Mouse (Mus musculus): Measurements from ENCODE around the gene Fat4. TPM values are rescaled to one million over a fixed set of nuclear protein-coding genes. Genes with fewer than 3 reads are reported as not detected.

The Fat4 gene
- polyA plus RNA-seq, 1 experiment = 1.0 TPM

DNA sequence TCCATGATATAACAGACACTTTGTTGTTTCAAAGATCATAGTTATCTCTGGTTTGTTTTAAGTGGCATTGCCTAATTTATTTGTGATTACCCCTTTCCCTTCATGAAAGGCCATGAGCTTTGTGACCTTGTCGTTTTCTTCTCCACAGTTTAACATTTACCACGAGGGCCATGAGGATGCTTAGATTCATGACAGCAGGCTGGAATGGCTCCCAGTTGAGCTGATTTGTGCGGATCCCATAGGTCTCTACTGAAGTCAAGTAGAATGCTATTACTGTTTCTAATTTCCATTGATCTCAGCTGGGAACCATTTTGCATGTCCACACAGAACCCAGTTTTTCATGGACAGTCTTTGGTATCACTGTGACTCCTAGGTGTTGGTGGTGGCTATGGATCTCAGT is 67.5 kb downstream of the Fat4 start:
- no peak for DNase-seq (ENCODE audit: low read depth, low spot score)
- 53% methylated on average over 3 of the region's 3 CpGs for WGBS

DNA sequence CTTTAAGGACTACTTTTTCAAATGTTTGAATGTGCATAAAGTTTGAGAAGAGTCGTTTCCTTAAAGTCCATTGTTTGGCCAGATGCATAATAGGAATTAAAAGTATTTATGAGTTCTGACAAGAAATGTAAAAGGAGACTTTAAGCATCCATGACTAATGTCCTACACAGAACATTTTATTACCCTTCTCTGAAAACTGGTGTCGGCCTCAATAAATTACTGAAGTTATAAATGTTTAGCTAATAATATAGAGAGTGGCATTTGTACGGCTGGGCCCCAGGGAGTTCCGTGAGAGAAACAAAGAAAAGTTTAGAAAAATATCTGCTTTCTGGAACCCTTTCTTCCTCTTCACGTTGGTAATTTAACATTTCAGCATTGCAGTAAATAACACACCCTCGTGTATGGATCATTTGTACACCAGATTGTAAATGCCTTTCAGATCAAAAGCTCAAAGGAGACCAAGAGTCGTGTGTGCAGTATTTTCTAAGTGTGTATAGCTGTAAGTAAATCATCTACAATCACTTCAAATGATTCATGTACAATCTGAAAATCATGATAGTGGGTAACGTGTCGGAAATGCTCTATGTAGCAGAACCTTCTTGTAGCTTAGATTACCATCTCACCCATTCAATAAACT is 69.4 kb downstream of the Fat4 start:
- no peak for DNase-seq (ENCODE audit: low read depth, low spot score)
- 37% methylated on average over 9 of the region's 9 CpGs for WGBS

- no peak for DNase-seq (ENCODE audit: low read depth, low spot score)
- WGBS = 93% methylated on average over 11 of the region's 11 CpGs
Observed at GRCm38 (mm10) chr3:38957186-38957585, 70.4 kb downstream of the Fat4 start.

GRCm38 (mm10) chr3:38962328-38962727 is 75.6 kb downstream of the Fat4 start:
- DNase-seq (ENCODE audit: low read depth, low spot score) = no peak
- 72% methylated on average over 6 of the region's 6 CpGs for WGBS

DNA sequence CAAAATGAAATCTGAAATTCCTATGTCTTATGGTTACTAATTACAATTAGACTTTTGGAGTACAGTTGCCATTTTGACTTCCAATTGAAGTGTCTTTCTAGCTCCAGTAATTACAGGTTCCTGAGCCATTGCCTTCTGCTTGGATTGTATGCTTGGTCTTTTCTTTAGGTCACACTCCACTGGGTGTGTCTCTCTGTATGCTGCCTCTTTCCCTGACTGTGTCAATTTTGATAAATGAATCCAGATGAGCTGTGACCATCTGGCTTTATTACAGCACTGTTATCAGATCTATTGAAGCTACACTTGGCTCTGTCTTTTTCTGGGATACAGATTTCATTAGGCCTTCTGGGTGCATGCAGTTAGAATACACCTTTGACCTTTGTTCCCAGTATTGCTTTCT is 80.7 kb downstream of the Fat4 start:
- no peak for DNase-seq (ENCODE audit: low read depth, low spot score)

GRCm38 (mm10) chr3:38986379-38986778 is 99.6 kb downstream of the Fat4 start:
- no peak for DNase-seq (ENCODE audit: low read depth, low spot score)

DNA sequence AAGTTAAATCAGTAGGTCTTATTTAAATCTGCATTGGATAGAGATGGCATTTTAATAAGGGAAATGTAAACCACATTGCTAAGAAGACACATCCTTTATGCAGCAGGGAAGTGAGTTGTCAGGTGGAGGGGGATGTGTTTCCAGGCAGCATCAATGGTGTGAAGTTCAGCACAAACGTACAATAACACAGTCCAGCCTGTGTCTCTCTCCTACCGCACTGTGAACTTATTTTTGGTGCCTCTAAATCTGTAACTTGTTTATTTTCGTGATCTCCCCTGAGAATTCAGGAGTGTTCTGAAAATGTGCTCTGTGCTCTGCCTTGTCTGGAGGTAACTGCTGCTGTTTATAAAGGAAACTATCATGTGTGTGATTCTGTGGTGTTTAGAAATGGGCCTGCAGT is 102.4 kb downstream of the Fat4 start:
- WGBS = 76% methylated on average over 3 of the region's 3 CpGs

DNA sequence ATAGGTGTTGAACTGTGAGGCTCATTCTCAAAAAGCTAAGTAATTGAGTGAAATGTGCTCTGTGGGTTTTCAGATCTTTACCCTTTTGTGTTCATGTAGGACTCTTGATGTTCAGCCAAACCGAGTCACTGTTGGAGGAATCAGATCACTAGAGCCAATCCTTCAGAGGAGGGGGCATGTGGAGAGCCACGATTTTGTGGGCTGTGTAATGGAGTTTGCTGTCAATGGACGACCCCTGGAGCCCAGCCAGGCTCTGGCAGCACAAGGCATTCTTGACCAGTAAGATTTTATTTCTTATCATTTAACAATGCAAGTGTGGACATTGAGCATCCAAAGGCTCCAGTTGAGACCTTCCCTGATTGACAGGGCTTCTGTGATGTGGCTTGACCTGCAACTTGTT is 113.3 kb downstream of the Fat4 start:
- WGBS = 57% methylated on average over 3 of the region's 3 CpGs

More for the DNA sequence above, 102.4 kb downstream of the Fat4 start:
- DNase-seq (ENCODE audit: low read depth, low spot score) = no peak

DNA sequence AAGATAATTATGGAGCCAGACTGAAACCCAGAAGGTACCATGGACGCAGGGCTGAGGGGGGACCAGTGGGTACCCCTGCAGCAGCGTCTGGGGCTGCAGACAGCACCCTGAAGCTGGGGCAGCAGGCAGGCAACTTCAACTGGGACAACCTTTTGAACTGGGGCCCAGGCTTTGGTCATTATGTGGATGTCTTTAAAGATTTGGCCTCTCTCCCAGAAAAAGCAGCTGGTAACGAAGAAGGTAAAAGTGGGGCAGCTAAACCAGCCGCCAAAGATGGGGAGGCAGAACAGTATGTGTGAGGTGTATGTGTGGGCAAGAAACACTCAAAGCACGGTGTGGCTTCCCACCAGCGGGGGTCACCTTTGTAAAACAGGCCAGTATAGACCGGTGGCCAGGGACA is 123.8 kb downstream of the Fat4 start:
- 69% methylated on average over 7 of the region's 7 CpGs for WGBS

More for the DNA sequence above, 113.3 kb downstream of the Fat4 start:
- no peak for DNase-seq (ENCODE audit: low read depth, low spot score)

DNA sequence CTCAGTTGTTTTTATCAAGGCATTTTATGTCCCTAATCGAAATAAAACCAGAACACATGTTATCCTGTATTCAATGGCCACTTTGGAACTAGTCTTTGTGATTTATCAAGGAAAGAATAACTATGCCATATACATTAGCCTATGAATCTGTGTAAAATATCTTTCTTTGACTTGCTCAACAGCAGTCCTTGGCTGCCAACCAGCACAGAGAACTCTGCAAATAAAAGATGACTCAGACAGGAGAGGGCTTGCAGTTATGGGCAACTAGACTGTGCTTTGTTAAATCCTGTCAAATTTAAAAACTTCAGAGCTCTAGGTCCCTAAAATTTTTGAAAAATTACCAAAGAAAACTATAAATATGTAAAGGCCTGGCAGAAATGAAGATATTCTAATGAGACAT is 130.9 kb downstream of the Fat4 start:
- WGBS = 19% methylated on average over 1 of the region's 1 CpGs
- DNase-seq (ENCODE audit: low read depth, low spot score) = no peak

More for the DNA sequence above, 123.8 kb downstream of the Fat4 start:
- no peak for DNase-seq (ENCODE audit: low read depth, low spot score)

DNA sequence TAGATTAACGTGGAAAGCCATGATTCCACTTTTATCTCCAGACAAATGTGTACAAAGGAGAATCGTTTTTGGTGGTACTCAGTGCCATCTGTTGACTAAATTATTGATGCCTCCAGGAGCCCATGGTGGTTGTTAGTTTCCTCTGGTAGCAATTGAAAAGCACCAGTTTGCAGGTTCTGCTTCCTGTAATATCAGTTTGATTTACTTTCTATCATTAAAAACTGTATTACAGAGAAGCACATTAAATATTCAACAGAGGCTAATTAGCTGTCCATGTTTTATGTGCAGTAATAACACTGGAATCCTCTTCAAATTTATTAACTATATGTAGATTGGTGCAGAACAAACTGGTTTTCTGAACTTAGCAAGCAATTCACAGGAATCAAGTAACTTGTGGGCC is 149.4 kb downstream of the Fat4 start:
- DNase-seq (ENCODE audit: low read depth, low spot score) = no peak
- 38% methylated on average over 2 of the region's 2 CpGs for WGBS

- 34% methylated on average over 4 of the region's 4 CpGs for WGBS
- no peak for DNase-seq (ENCODE audit: low read depth, low spot score)
Observed at GRCm38 (mm10) chr3:39046425-39046824, 159.7 kb downstream of the Fat4 start.

DNA sequence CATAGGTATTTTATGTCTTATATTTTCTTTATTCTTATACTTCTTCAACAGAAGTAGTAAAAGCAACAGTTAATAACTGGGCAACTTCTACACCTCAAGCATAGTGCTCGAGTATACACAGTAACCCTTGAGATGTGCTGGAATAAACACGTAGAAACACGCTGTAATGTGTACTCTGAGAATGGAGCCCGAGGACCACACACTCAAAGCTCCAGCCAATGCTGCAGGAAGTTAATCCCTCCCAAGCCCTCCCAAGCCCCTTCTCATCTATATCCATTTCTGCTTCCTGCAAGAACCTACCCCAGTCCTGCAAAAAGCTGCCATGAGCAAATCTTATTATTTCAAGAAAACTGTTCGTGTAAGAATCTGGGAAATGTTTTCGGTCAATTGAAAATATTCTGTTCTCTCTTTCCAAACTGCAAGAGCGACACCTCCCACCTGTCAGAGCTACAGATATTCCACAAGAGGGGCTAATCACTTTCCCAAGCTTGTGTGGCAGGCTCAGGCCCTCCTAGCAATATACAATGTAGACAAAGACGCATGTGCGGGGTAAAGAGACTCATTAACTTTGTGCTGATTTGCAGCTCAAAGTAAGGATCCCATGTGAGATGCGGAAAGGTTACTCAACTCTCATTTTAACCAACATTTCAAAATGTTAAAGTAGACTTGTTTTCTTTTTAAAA is 161.0 kb downstream of the Fat4 start:
- 74% methylated on average over 10 of the region's 10 CpGs for WGBS
- DNase-seq (ENCODE audit: low read depth, low spot score) = no peak

DNA sequence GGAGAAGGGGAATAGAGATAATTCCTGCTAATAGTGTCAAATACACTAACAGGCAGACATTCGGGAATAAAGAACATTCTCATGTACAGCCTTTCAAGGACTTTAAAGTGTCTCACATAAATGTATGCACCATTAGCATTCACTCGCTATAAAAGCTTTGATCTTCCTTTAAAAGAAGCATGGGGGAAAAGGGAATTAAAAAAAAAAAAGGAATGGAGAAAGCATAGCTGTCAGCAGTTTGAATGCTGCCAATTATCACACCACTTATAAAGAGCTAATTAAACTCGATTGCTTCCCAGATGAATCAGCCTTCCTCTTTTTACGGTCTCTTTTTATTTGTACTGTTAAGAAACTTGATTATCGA is 161.5 kb downstream of the Fat4 start:
- DNase-seq (ENCODE audit: low read depth, low spot score) = no peak
- WGBS = 78% methylated on average over 5 of the region's 5 CpGs

DNA sequence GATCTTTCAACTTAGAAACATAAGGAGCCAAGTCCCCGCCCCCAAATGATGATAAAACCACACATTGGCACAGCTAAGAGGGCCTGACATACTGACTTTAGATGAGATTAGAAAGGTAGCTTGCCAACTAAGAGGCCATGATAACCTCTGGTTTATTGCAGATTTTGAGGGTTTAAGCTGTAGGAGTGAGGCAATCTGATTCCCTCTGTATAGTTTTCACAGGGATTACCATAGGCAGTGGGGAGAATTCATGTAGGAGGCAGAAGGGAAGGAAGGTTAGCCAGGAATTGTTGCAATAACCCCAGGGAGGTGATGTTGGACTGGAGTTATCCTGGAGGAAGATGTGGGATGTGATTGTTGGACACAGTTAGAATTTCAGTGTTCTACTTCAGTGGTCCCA is 163.4 kb downstream of the Fat4 start:
- no peak for DNase-seq (ENCODE audit: low read depth, low spot score)
- WGBS = 84% methylated on average over 1 of the region's 1 CpGs

- 63% methylated on average over 6 of the region's 6 CpGs for WGBS
Observed at GRCm38 (mm10) chr3:39053072-39053471, 166.3 kb downstream of the Fat4 start.

More at GRCm38 (mm10) chr3:39053072-39053471, 166.3 kb downstream of the Fat4 start:
- DNase-seq (ENCODE audit: low read depth, low spot score) = no peak

Data from large intestine, adult 2 months (tissue).